Comparison of ENCODE assay signal across 8 mouse cellular contexts in genomic region chr7:80882830-80883505, GRCm38 (mm10). TPM values are rescaled to one million over a fixed set of nuclear protein-coding genes. Genes with fewer than 3 reads are reported as not detected.
DNase-seq lines count a peak whose midpoint lies in the region; ATAC-seq and TF ChIP-seq lines count a peak whose summit lies in the region.

No protein-coding gene starts in this region.

- H3K4me1 ChIP-seq in E14TG2a.4 (replicated peaks; ENCODE audit: low read depth, low read length), result peaks cover 13% of the 10 kb centered on the region
- H3K4me1 ChIP-seq in forebrain, embryonic 10.5 days, result peaks cover 8% of the 10 kb centered on the region
- peaks cover 8% of the 10 kb centered on the region for H3K4me1 ChIP-seq in hindbrain, postnatal 0 days (ENCODE audit: insufficient read depth, low read length)

- H3K27me3 ChIP-seq in E14TG2a.4 (ENCODE audit: insufficient read depth, low read length), result peaks cover 2% of the 10 kb centered on the region
- no peaks in the 10 kb centered on the region for H3K27me3 ChIP-seq in forebrain, embryonic 10.5 days (ENCODE audit: poor library complexity, severe bottlenecking)
- H3K27me3 ChIP-seq in hindbrain, postnatal 0 days (ENCODE audit: insufficient read depth, low read length), result no peaks in the 10 kb centered on the region

- H3K4me2 ChIP-seq in hindbrain, postnatal 0 days (ENCODE audit: low read depth, low read length), result peak overlapping the region; percentile 49

- no peak overlapping the region for H3K4me3 ChIP-seq in E14TG2a.4 (replicated peaks; ENCODE audit: low read length)
- H3K4me3 ChIP-seq in forebrain, embryonic 10.5 days, result peak overlapping the region; percentile 31
- H3K4me3 ChIP-seq in hindbrain, postnatal 0 days (ENCODE audit: low read length), result peak overlapping the region; percentile 15; the same call in 1 of the 2 replicates

- DNase-seq in c-Kit-positive CD71-negative TER-119-negative erythroid progenitor cells, embryonic 14.5 days (ENCODE audit: low read depth), result peak; percentile 74
- DNase-seq in forebrain, embryonic 10.5 days (ENCODE audit: extremely low spot score, low spot score), result no peak
- DNase-seq in hindbrain, postnatal 0 days (ENCODE audit: low spot score), result peak; percentile 85
- DNase-seq in left cerebral cortex, adult 18-20 months (ENCODE audit: low spot score in 2 of 2), result peak; percentile 53 to 55
- DNase-seq in lung, postnatal 4 days, result peak; percentile 76 to 82
- peak; percentile 82 to 86 for DNase-seq in right cerebral cortex, postnatal 10 days (ENCODE audit: low spot score in 2 of 2)
- no peak for DNase-seq in urinary bladder, postnatal 25 days (ENCODE audit: low spot score)

- 27% methylated on average over 14 of the region's 14 CpGs for WGBS in forebrain, embryonic 10.5 days
- WGBS in hindbrain, postnatal 0 days, result 22% methylated on average over 14 of the region's 14 CpGs

- no peaks in the 10 kb centered on the region for H3K9me3 ChIP-seq in E14TG2a.4 (ENCODE audit: low read length)
- H3K9me3 ChIP-seq in forebrain, embryonic 10.5 days, result no peaks in the 10 kb centered on the region
- H3K9me3 ChIP-seq in hindbrain, postnatal 0 days (ENCODE audit: low read length), result no peaks in the 10 kb centered on the region

- ATAC-seq in hindbrain, postnatal 0 days, result peak; percentile 83

- no peaks in the 10 kb centered on the region for H3K36me3 ChIP-seq in E14TG2a.4 (ENCODE audit: insufficient read depth, low read length)
- H3K36me3 ChIP-seq in forebrain, embryonic 10.5 days (replicated peaks), result peaks cover 9% of the 10 kb centered on the region
- H3K36me3 ChIP-seq in hindbrain, postnatal 0 days (ENCODE audit: insufficient read depth, low read length), result no peaks in the 10 kb centered on the region

- no peak overlapping the region for H3K27ac ChIP-seq in forebrain, embryonic 10.5 days
- H3K27ac ChIP-seq in hindbrain, postnatal 0 days, result no peak overlapping the region

- no peak overlapping the region for H3K9ac ChIP-seq in hindbrain, postnatal 0 days (replicated peaks; ENCODE audit: low read length)

- peak; percentile 16; the same call in 1 of the 2 replicates for TF ChIP-seq CTCF in E14TG2a.4 (conservative IDR thresholded peaks at IDR 0.05; ENCODE audit: low read length)
- TF ChIP-seq CTCF in hindbrain, postnatal 0 days (IDR thresholded peaks at IDR 0.05; ENCODE audit: low read depth), result peak; percentile 73

RNA-seq across cellular contexts. Expression of gene Wdr73, which starts 18.1 kb away (rescaled TPM):
- 53.2 and 53.8 TPM in 2 replicates for polyA plus RNA-seq in forebrain, embryonic 10.5 days (2016; fragmentation: Nextera tagmentation; extraction: Ambion mirVana)
- total RNA-seq in hindbrain, postnatal 0 days (2014; rRNA removed), result 20.3 and 23.9 TPM in 2 replicates
- polyA plus RNA-seq in hindbrain, postnatal 0 days (2015; fragmentation: Nextera tagmentation; extraction: Ambion mirVana), result 29.2 and 35.7 TPM in 2 replicates
- 10 to 100 TPM; 27.5 to 29.9 TPM for total RNA-seq in left cerebral cortex, adult 18-20 months (2021)

RNA-seq across cellular contexts. Expression of gene Nmb, which starts 21.9 kb away (rescaled TPM):
- polyA plus RNA-seq in forebrain, embryonic 10.5 days (2016; fragmentation: Nextera tagmentation; extraction: Ambion mirVana), result 5.9 and 7.2 TPM in 2 replicates
- total RNA-seq in hindbrain, postnatal 0 days (2014; rRNA removed), result 6.5 and 13.4 TPM in 2 replicates
- polyA plus RNA-seq in hindbrain, postnatal 0 days (2015; fragmentation: Nextera tagmentation; extraction: Ambion mirVana), result 10.6 and 12.9 TPM in 2 replicates
- 1 to 10 TPM; 5.3 to 6.0 TPM for total RNA-seq in left cerebral cortex, adult 18-20 months (2021)

RNA-seq across cellular contexts. Expression of gene Zscan2, which starts 22.2 kb away (rescaled TPM):
- 1.3 and 2.5 TPM in 2 replicates for polyA plus RNA-seq in forebrain, embryonic 10.5 days (2016; fragmentation: Nextera tagmentation; extraction: Ambion mirVana)
- total RNA-seq in hindbrain, postnatal 0 days (2014; rRNA removed), result 19.9 and 22.2 TPM in 2 replicates
- 2.2 and 2.5 TPM in 2 replicates for polyA plus RNA-seq in hindbrain, postnatal 0 days (2015; fragmentation: Nextera tagmentation; extraction: Ambion mirVana)
- total RNA-seq in left cerebral cortex, adult 18-20 months (2021), result 10 to 100 TPM; 15.9 to 17.0 TPM

RNA-seq across cellular contexts. Expression of gene Iqgap1, which starts 57.2 kb away (rescaled TPM):
- 29.1 TPM in 2 replicates for polyA plus RNA-seq in forebrain, embryonic 10.5 days (2016; fragmentation: Nextera tagmentation; extraction: Ambion mirVana)
- total RNA-seq in hindbrain, postnatal 0 days (2014; rRNA removed), result 23.5 and 29.4 TPM in 2 replicates
- 15.7 and 16.6 TPM in 2 replicates for polyA plus RNA-seq in hindbrain, postnatal 0 days (2015; fragmentation: Nextera tagmentation; extraction: Ambion mirVana)
- total RNA-seq in left cerebral cortex, adult 18-20 months (2021), result 10 to 100 TPM; 22.6 to 23.3 TPM

Comparison
In these comparisons a context has a peak if more than half of its experiments do, and no peak if none do; other contexts are left out.
1. DNase-seq: peak in c-Kit-positive CD71-negative TER-119-negative erythroid progenitor cells, embryonic 14.5 days (single experiment), hindbrain, postnatal 0 days (single experiment), left cerebral cortex, adult 18-20 months (2 of 2), lung, postnatal 4 days (2 of 2) and right cerebral cortex, postnatal 10 days (2 of 2); none in forebrain, embryonic 10.5 days (single experiment) and urinary bladder, postnatal 25 days (single experiment).